ENCODE assay signal across 8 mouse cellular contexts in genomic region chr3:27710648-27711428, GRCm38 (mm10). TPM values are rescaled to one million over a fixed set of nuclear protein-coding genes. Genes with fewer than 3 reads are reported as not detected.
A peak's percentile ranks its signal among the peaks of the same experiment; 100 is the strongest.
DNase-seq lines count a peak whose midpoint lies in the region; ATAC-seq and TF ChIP-seq lines count a peak whose summit lies in the region.

Gene Fndc3b, minus strand, starts transcription at chr3:27711307.

- ATAC-seq in frontal cortex, adult (ENCODE audit: low TSS enrichment) = peak; percentile 97
- peak; percentile 96 to 97 for ATAC-seq in hematopoietic stem cell, adult 5-6 weeks (replicated peaks in 1 of 2; ENCODE audit: insufficient read depth in 1 of 2, low FRiP score in 2 of 2, low TSS enrichment in 1 of 2, low read depth in 1 of 2, poor library complexity in 2 of 2, severe bottlenecking in 2 of 2)
- peak; percentile 88 for ATAC-seq in lung, embryonic 15.5 days (ENCODE audit: borderline replicate concordance, extremely low read depth, low FRiP score, low TSS enrichment)

- H3K27ac ChIP-seq in lung, embryonic 15.5 days = peak within 1 kb of the TSS; percentile 100
- peak within 1 kb of the TSS; percentile 31; the same call in 1 of the 2 replicates for H3K27ac ChIP-seq in olfactory bulb, adult 2 months (ENCODE audit: insufficient read depth, low read depth, low read length)

- no peak for TF ChIP-seq CTCF in olfactory bulb, adult 2 months (IDR thresholded peaks at IDR 0.05; ENCODE audit: insufficient read depth, low read depth, low read length)

- H3K4me3 ChIP-seq in lung, embryonic 15.5 days = peak within 1 kb of the TSS; percentile 98
- peak within 1 kb of the TSS; percentile 88 for H3K4me3 ChIP-seq in olfactory bulb, adult 2 months (ENCODE audit: insufficient read depth, low read depth, low read length)

- peaks cover 25% of the 10 kb centered on the region for H3K4me1 ChIP-seq in lung, embryonic 15.5 days
- H3K4me1 ChIP-seq in olfactory bulb, adult 2 months (ENCODE audit: control insufficient read depth, insufficient read depth, low read length) = peaks cover 4% of the 10 kb centered on the region; the same call in 1 of the 2 replicates

- peak; percentile 71; the same call in 1 of the 2 replicates for TF ChIP-seq POLR2A in olfactory bulb, adult 2 months (IDR thresholded peaks at IDR 0.05; ENCODE audit: insufficient read depth, low read depth, low read length)

- DNase-seq in ES-CJ7 (ENCODE audit: low read depth, low spot score) = peak; percentile 94
- DNase-seq in cerebellum, adult 18-20 months = peak; percentile 82 to 84
- peak; percentile 82 for DNase-seq in layer of hippocampus, adult 9-10 months (ENCODE audit: low spot score)
- DNase-seq in thymus, adult 18-20 months = peak; percentile 78 to 79

- H3K36me3 ChIP-seq in lung, embryonic 15.5 days = no peaks in the 10 kb centered on the region

- peak within 1 kb of the TSS; percentile 91 for H3K9ac ChIP-seq in lung, embryonic 15.5 days

- H3K4me2 ChIP-seq in lung, embryonic 15.5 days = peak within 1 kb of the TSS; percentile 65

- no peaks in the 10 kb centered on the region for H3K9me3 ChIP-seq in lung, embryonic 15.5 days

- no peaks in the 10 kb centered on the region for H3K27me3 ChIP-seq in lung, embryonic 15.5 days

- WGBS in lung, embryonic 15.5 days = under 1% methylated on average over 75 of the region's 90 CpGs
- whole genome bisulfite sequencing in olfactory bulb, adult 2 months = under 1% methylated on average over 90 of the region's 90 CpGs

RNA-seq across cellular contexts. Expression of gene Fndc3b, which starts in this region (rescaled TPM):
- total RNA-seq in hematopoietic stem cell, adult 5-6 weeks (2017) = 6.5 and 7.3 TPM in 2 replicates
- polyA plus RNA-seq in lung, embryonic 15.5 days (2015; fragmentation: Nextera tagmentation; extraction: Ambion mirVana) = 33.5 and 35.7 TPM in 2 replicates
- polyA plus RNA-seq in olfactory bulb, adult 2 months (2012; ENCODE audit: insufficient read depth, insufficient read length, low replicate concordance, missing spikeins) = not detected in 2 replicates

Comparison
In these comparisons a context has a peak if more than half of its experiments do, and no peak if none do; other contexts are left out.
1. Peak in every context shown above with its lines: DNase-seq, ATAC-seq, H3K4me3 ChIP-seq and H3K27ac ChIP-seq.